Mouse (Mus musculus): ENCODE data around the gene Phkb.

DNA sequence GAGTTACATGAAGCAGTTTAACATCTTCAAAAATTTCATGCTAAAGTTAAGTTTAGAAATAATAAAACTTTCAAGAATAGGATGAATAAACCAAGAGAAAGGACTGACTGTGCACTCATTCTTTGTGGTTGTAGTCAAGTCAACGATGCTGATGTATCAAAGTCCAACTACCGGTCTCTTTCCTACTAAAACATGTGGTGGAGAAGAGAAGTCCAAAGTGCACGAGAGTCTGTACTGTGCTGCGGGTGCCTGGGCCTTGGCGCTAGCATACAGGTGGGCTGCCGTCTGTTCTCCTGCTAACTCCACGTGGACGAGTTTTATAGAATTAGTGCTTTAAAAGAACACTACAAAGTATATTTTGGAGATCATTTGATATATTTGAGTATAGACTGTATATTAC is 37.2 kb downstream of the Phkb start:
- TF ChIP-seq CTCF (IDR thresholded peaks at IDR 0.05; ENCODE audit: control insufficient read depth, insufficient read depth, low read length) (no peak), POLR2A (IDR thresholded peaks at IDR 0.05; ENCODE audit: borderline replicate concordance, control insufficient read depth, low read depth, low read length) (no peak)

All from bone marrow, adult 2 months (tissue).